Mouse (Mus musculus) MEL (cell line): ENCODE results near the gene Krt12.

ENCODE experiments used
- CTCF ChIP-seq, 3 experiments: IDR thresholded peaks in 2 of 3; conservative IDR thresholded peaks in 1 of 3; 2 replicates each; pipeline ENCODE4 v1.5.1; 2011 to 2012; ENCODE audit warnings: low read length in 3 of 3, low read depth in 2 of 3, mild to moderate bottlenecking in 2 of 3, improper control_type of control experiment in 1 of 3, inconsistent platforms in 1 of 3, mixed read lengths in 1 of 3, moderate library complexity in 1 of 3; ENCODE audit not compliant: control insufficient read depth in 1 of 3, insufficient read depth in 1 of 3, poor library complexity in 1 of 3, severe bottlenecking in 1 of 3
- E2F4 ChIP-seq: IDR thresholded peaks from 2 replicates; pipeline ENCODE4 v1.6.1; 2011; ENCODE audit warnings: low read depth, low read length, improper control_type of control experiment, borderline replicate concordance
- EP300 ChIP-seq, 2 experiments: IDR thresholded peaks; 2 replicates each; pipeline ENCODE4 v1.6.1; 2011; ENCODE audit warnings: improper control_type of control experiment in 2 of 2, low read length in 2 of 2, low read depth in 1 of 2, mild to moderate bottlenecking in 1 of 2
- GATA1 ChIP-seq: IDR thresholded peaks from 2 replicates; pipeline ENCODE4 v1.6.1; 2011; ENCODE audit warnings: low read depth, low read length, improper control_type of control experiment
- MAFK ChIP-seq: IDR thresholded peaks from 2 replicates; pipeline ENCODE4 v1.6.1; 2011; ENCODE audit warnings: low read depth, mild to moderate bottlenecking, low read length, improper control_type of control experiment, borderline replicate concordance
- MAZ ChIP-seq: IDR thresholded peaks from 2 replicates; pipeline ENCODE4 v1.6.1; 2012; ENCODE audit warnings: low read depth, mild to moderate bottlenecking, inconsistent platforms, low read length, improper control_type of control experiment
- RCOR1 ChIP-seq: IDR thresholded peaks from 2 replicates; pipeline ENCODE4 v1.6.1; 2012; ENCODE audit warnings: low read depth, mild to moderate bottlenecking, inconsistent platforms, low read length, improper control_type of control experiment
- TAL1 ChIP-seq: IDR thresholded peaks from 2 replicates; pipeline ENCODE4 v1.6.1; 2012; ENCODE audit warnings: mild to moderate bottlenecking, inconsistent platforms, low read length, moderate library complexity, mixed read lengths
- TBP ChIP-seq: IDR thresholded peaks from 2 replicates; pipeline ENCODE4 v1.8.0; 2011; ENCODE audit warnings: low read depth, low read length, improper control_type of control experiment

- TF ChIP-seq GATA1 (no peak), CTCF (IDR thresholded peaks at IDR 0.05 in 2 of 3, conservative IDR thresholded peaks at IDR 0.05 in 1 of 3; ENCODE audit: control insufficient read depth in 1 of 3, insufficient read depth in 1 of 3, low read depth in 2 of 3, low read length in 3 of 3, poor library complexity in 1 of 3, severe bottlenecking in 1 of 3) (no peak), TAL1 (no peak), MAZ (no peak), EP300 (IDR thresholded peaks at IDR 0.05; ENCODE audit: low read depth in 1 of 2, low read length in 2 of 2) (no peak), TBP (no peak), MAFK (no peak), E2F4 (no peak), RCOR1 (no peak)
These were observed 19.2 kb upstream of the Krt12 start for GRCm38 (mm10) chr11:99441220-99441619.
